Mouse (Mus musculus) left cerebral cortex, postnatal 4 days (tissue): Measurements from ENCODE around the gene Oprd1. TPM values are rescaled to one million over a fixed set of nuclear protein-coding genes. Genes with fewer than 3 reads are reported as not detected.

ENCODE experiments used
- DNase-seq: peaks from one replicate; pipeline ENCODE4 v3.0.0-alpha.2; 2022
- intact Hi-C: fragments of 180-260 bp; cut with DNase I; formaldehyde crosslinking; loops from one replicate; pipeline ENCODE4 v1.15.1; 2025
- total RNA-seq, 2 experiments: library from RNA; stranded (reverse); gene quantifications; 2 replicates each; pipeline ENCODE4 v1.2.3; 2021

Oprd1 gene
- total RNA-seq, 2 experiments from 2014 or later = 3.7 to 4.6 TPM

DNA sequence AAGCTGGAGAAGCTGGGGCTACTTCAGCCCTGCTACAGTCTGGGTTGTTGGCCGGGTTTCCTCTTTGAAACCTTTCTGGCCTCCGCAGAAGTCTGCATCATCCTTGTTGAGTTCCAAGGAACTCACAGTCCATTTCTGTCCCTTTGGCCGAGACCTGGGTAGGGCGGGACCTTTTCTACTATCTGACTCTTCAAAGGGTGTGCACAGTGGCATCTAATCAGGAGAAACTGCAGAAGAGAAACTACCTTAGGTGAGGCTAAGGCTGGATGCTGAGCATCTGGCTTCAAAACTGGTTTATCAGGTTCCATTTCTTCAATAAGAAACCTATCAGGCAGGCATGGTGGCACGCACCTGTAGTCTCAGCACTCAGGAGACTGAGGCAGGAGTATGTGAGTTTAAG, 79.7 kb downstream of the Oprd1 start:
- intact Hi-C loops = no loop called here
- DNase-seq = no peak

DNA sequence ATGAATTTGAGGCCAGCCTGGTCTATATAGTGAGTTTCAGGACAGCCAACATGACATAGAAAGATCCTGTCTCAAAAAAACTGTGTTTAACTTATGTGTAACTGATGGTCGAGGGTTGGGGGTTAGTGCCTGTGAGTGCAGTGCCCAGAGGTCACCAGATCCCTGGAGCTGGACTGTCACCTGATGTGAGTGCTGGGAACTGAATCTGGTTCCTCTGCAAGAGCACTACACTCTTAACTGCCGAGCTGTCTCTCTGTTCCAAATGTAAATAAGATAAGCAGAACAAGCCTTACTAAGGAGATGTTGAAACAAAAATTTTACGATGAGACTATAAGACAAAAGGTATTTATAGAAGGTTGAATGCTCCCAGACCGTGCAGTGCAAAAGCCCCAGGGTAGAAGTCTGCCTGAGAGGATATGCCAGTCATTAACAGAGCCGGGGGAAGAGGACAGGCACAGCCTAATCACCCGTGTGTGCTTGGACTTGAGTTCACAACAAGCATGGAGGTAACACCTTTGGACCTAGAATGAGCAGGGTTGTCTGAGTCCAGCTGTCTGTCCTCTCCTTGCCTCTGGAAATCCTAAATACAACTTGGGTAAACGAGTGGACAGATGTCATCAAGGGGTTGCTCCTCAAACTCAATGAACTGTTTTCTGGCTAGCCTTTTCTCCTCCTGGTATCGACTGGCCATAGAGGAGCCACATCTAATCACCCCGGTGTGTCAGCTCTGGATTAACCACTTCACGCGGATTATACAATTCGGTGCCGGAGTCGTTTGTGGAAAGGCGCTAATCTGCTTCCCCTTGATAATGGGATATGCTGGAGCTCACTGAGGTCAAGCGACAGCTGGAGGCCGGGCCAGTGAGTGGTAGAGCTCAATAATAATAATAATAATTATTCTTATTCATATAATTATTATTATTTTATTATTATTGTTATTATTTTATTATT, 81.1 kb downstream of the Oprd1 start:
- no peak for DNase-seq

DNA sequence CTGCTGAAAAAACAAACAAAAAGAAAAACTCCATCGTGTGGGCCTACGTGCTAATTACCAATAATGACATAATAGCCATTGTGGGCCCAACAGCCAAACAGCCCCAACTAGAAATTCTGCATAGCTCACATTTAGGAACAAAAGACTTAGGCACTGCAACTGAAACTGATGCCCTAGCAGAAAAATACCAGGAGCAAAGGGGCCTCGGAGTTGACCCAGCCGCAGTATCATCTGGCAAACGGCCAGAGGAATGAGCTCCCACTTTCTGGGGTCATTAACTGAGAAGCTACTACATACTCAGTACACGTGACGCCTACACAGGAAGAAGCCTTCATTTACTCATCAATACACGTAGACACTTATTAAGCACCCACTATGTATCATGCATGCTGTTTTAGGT, 82.0 kb downstream of the Oprd1 start:
- intact Hi-C loops = no loop called here
- no peak for DNase-seq

More for the DNA sequence above, 81.1 kb downstream of the Oprd1 start:
- intact Hi-C loops = no loop called here

Other genes with a start within 250 kb of the Oprd1 start
- gene Tmem200b, start 222.7 kb downstream of the Oprd1 start, total RNA-seq = 1 to 10 TPM; 1.2 to 1.6 TPM
- not detected for gene Gm10300, start 69.8 kb downstream of the Oprd1 start, total RNA-seq
- gene Epb41, start 69.2 kb downstream of the Oprd1 start, total RNA-seq = 10 to 100 TPM; 70.2 to 77.8 TPM
- 10 to 100 TPM; 69.2 to 70.6 TPM for gene Ythdf2, start 67.8 kb upstream of the Oprd1 start, total RNA-seq
- 10 to 100 TPM; 35.2 to 36.0 TPM for gene Gmeb1, start 117.1 kb upstream of the Oprd1 start, total RNA-seq
- 10 to 100 TPM; 16.8 to 19.1 TPM for gene Taf12, start 129.9 kb upstream of the Oprd1 start, total RNA-seq
- gene Rab42, start 158.9 kb upstream of the Oprd1 start, total RNA-seq = 1 to 10 TPM; 1.4 to 2.1 TPM
- 10 to 100 TPM; 40.9 to 47.2 TPM for gene Trnau1ap, start 185.1 kb upstream of the Oprd1 start, total RNA-seq
- 10 to 100 TPM; 17.6 to 22.0 TPM for gene Rcc1, start 209.1 kb upstream of the Oprd1 start, total RNA-seq